Mouse (Mus musculus) midbrain, embryonic 14.5 days (tissue): ENCODE data around the gene Vmn2r1. TPM values are rescaled to one million over a fixed set of nuclear protein-coding genes. Genes with fewer than 3 reads are reported as not detected.

ENCODE experiments used
- ATAC-seq: fragments of 200-750 bp; cut with Nextera tagmentation; 2 replicates; pipeline ENCODE4 v1.8.0; 2017; ENCODE audit warnings: moderate number of reproducible peaks, moderate library complexity; ENCODE audit not compliant: low FRiP score, low TSS enrichment
- DNase-seq: peaks from one replicate; pipeline ENCODE4 v3.0.0-alpha.2; 2015
- H3K27ac ChIP-seq: fragments of 300-500 bp; sonication (generic); replicated peaks from 2 replicates; pipeline ENCODE4 v1.5.1; 2014; ENCODE audit warnings: mild to moderate bottlenecking, low read depth, low read length, moderate library complexity
- H3K27me3 ChIP-seq: fragments of 300-500 bp; sonication (generic); 2 replicates; pipeline ENCODE4 v1.6.1; 2014; ENCODE audit warnings: low read length, control low read depth, mixed read lengths; ENCODE audit not compliant: control insufficient read depth, insufficient read depth
- H3K36me3 ChIP-seq: fragments of 300-500 bp; sonication (generic); 2 replicates; pipeline ENCODE4 v1.6.1; 2014; ENCODE audit warnings: low read length, control low read depth; ENCODE audit not compliant: control insufficient read depth, insufficient read depth
- H3K4me1 ChIP-seq: fragments of 300-500 bp; sonication (generic); 2 replicates; pipeline ENCODE4 v1.6.1; 2014; ENCODE audit warnings: mild to moderate bottlenecking, antibody characterized with exemption, low read length, control low read depth; ENCODE audit not compliant: control insufficient read depth, insufficient read depth
- H3K4me2 ChIP-seq: fragments of 300-500 bp; sonication (generic); 2 replicates; pipeline ENCODE4 v1.6.1; 2014; ENCODE audit warnings: mild to moderate bottlenecking, low read length, moderate library complexity
- H3K4me3 ChIP-seq: fragments of 300-500 bp; sonication (generic); replicated peaks from 2 replicates; pipeline ENCODE4 v1.5.1; 2014; ENCODE audit warnings: low read depth, low read length
- H3K9ac ChIP-seq: fragments of 300-500 bp; sonication (generic); replicated peaks from 2 replicates; pipeline ENCODE4 v1.6.1; 2014; ENCODE audit warnings: mild to moderate bottlenecking, low read length, moderate library complexity
- H3K9me3 ChIP-seq: fragments of 300-500 bp; sonication (generic); 2 replicates; pipeline ENCODE4 v1.6.1; 2016; ENCODE audit warnings: low read length, control low read depth, mixed read lengths; ENCODE audit not compliant: control insufficient read depth
- WGBS: fragments of 180-500 bp; shearing (Covaris S2); extraction: QIAGEN DNeasy Blood & Tissue Kit; methylation state at CpG from one replicate; pipeline ENCODE4 v1.1.7; 2014; 5-methylcytosine and 5-hydroxymethylcytosine counted together
- polyA plus RNA-seq: library from polyadenylated mRNA; unstranded; fragments of >200 nt; fragmentation: Nextera tagmentation; extraction: Ambion mirVana; gene quantifications from 2 replicates; pipeline ENCODE4 v1.2.1, GENCODE M21; 2014

Vmn2r1 gene
- polyA plus RNA-seq, result 0.08 and 0.16 TPM in 2 replicates

DNA sequence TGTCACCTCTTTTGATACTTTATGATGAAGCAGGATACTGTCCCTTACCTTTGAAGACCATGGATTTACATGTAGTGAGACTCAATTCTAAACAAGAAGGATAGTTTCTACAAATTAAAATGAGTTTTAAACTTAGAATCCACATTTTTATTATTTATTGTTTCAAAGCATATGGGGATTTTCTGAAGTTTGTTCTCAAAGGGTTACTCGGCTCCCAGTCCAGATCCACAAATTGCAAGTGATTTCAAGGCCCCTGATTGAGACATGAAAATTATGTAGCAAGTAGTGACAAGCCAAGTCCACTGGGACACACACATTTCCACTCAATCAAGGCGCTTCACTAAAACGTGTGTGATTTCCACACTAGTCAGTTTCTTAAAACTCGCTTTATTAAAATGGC lies at the start of gene Vmn2r1:
TSS of gene Vmn2r1 (plus strand) at position 301 of the 400 bp plus-strand sequence.
- peak; percentile 1 for DNase-seq
- ATAC-seq, result no peak
- no peak within 1 kb of the TSS for H3K4me3 ChIP-seq
- no peaks in the 10 kb centered on the region for H3K4me1 ChIP-seq
- H3K27me3 ChIP-seq, result no peaks in the 10 kb centered on the region
- no peaks in the 10 kb centered on the region for H3K9me3 ChIP-seq
- 76% methylated on average over 4 of the region's 4 CpGs for WGBS
- no peak within 1 kb of the TSS for H3K27ac ChIP-seq
- no peak within 1 kb of the TSS for H3K4me2 ChIP-seq
- H3K36me3 ChIP-seq, result no peaks in the 10 kb centered on the region
- no peak within 1 kb of the TSS for H3K9ac ChIP-seq

DNA sequence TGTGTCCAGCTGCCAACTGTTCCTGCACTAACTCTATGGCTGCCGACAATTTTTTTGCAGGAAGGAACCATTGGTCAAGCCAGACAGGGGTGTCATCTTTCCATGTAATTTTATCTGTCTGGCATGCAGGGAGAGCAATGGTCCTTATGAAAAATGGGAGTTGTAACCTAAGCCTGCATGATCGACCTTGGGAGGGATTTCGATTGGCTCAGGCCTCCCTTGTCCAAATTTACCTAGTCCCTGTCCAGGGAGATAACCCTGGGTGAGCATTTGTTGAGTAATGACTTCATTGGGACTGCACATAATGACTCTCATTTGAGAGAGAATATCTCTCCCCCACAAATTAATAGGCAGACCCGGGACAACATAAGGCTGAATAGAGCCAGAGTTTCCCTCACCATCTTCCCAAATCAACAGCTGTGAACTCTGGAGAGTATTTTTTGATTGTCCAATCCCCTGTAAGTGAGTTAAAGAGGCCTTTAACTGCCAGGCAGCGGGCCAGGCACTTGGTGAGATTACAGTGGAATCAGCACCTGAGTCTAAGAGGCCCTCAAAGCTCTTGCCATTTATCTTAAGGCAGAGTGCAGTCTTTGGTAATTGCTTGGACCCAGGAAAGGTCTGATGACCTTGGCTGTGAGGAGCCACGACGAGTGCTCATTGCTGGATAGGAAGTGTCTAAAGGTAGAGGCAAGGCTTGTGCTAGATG lies 43.1 kb upstream of the Vmn2r1 start:
- Histone ChIP-seq H3K36me3 (no peaks in the 10 kb centered on the region), H3K4me3 (no peak overlapping the region), H3K9me3 (no peaks in the 10 kb centered on the region), H3K4me1 (no peaks in the 10 kb centered on the region), H3K9ac (no peak overlapping the region), H3K4me2 (no peak overlapping the region), H3K27ac (no peak overlapping the region), H3K27me3 (no peaks in the 10 kb centered on the region)
- ATAC-seq (no peak), DNase-seq (no peak)
- WGBS, result 89% methylated on average over 7 of the region's 7 CpGs

DNA sequence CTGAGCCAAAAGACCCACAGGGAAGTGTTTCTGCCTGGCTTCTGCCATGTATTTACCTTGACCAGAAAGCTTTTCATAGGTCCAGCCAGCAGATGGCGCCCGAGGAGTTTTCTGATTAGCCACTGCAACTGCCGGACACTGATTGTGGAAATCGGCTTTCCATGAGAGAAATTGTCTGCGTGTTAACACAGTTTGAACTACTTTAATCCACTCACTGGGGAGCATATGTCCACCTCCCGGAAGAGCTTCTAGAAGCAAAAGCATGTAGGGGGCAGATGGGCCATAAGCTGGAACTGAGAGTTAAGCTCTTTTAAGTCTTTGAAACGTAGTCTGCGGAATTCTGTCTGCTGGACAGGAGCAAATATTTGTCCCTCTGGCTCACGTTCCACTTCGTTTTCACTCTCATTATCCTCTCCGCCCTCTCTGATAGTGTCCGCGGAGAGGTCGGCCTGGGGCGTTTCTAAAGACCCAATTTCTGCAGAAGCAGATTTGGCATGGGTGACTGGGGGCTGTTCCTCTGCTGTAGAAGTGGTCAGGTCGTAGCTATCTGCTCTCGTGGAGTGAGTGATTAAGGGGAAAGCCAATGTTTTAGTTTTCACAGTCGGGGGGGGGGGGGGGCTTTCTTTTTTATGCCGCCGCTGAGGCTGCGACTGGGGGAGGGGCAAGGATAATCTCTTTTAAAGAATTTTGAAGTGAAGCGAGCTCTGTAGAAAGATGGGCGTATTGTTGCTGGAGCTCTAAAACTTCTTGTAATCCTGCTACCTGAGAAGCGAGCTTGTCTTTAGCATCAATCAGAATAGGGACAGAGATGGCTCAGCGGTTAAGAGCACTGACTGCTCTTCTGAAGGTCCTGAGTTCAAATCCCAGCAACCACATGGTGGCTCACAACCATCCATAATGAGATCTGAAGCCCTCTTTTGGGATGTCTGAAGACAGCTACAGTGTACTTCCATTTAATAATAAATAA lies 41.2 kb upstream of the Vmn2r1 start:
- WGBS, result 3% methylated on average over 25 of the region's 25 CpGs
- H3K27ac ChIP-seq, result no peak overlapping the region

DNA sequence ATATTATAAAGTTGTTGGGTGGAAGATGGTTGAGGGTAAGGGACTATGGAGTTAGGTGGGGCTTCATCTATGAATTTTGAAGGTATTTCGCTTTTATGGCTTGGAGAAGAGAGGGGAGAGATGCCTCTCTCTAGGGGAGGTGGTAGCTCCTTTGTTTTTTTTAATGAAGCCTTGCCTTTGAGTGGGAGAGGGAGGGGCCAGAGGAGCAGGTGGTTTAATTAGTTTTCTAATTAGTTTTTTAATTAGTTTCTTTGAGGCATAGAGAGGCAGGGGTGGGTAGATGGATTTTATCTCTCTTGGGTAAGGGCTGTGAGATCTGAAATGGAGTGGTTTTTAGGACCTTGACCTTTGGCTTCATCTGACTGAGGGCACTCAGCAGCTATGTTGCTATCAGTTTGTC lies 31.4 kb downstream of the Vmn2r1 start:
- WGBS, result 85% methylated on average over 1 of the region's 1 CpGs
- Histone ChIP-seq H3K4me1 (no peaks in the 10 kb centered on the region), H3K27me3 (no peaks in the 10 kb centered on the region), H3K36me3 (no peaks in the 10 kb centered on the region), H3K9me3 (no peaks in the 10 kb centered on the region), H3K9ac (no peak overlapping the region), H3K4me2 (no peak overlapping the region), H3K27ac (no peak overlapping the region), H3K4me3 (no peak overlapping the region)
- ATAC-seq (0 out of 2 replicates have a peak, but pooled peaks have one; percentile 32), DNase-seq (no peak)

More for the DNA sequence above, 41.2 kb upstream of the Vmn2r1 start:
- Histone ChIP-seq H3K36me3 (no peaks in the 10 kb centered on the region), H3K4me2 (peak overlapping the region; percentile 54), H3K4me3 (peak overlapping the region; percentile 23), H3K27me3 (no peaks in the 10 kb centered on the region), H3K9me3 (no peaks in the 10 kb centered on the region), H3K4me1 (no peaks in the 10 kb centered on the region), H3K9ac (peak overlapping the region; percentile 6; the same call in 1 of the 2 replicates)
- DNase-seq (peak; percentile 96), ATAC-seq (peak; percentile 84)

DNA sequence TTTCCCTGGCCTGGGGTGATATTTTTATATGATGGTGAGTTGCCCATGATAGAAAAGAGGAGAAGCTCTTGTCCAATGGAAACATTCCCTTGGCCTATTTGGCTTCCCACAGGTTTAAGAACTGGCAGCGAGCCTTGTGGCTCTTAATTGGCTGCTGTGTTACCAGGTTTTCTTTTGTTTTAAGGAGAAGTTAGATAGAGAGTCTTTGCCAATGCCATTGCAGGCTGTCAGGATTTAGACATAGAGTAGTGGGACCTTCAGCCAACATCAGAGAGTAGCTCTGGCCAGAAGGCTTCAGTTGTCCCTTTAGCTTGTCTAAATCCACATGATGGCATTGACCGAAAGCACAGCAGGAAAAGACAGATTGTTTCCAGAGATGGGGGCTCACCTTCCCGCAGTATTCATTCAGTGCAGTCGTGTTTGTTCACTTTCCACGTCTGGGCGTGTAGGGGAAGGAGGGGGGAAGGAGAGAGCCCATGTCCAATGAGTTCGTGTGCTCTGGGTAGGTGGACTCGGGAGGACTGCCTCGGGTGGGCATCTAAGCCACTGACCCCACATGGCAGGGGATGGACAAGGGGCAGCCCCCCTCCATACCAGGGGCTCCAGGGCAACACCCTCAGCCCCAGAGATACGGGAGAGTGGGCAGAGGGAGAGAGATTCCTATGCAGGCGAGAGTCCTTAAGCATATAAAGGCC lies 32.2 kb downstream of the Vmn2r1 start:
- H3K4me2 ChIP-seq, result no peak overlapping the region
- H3K9me3 ChIP-seq, result no peaks in the 10 kb centered on the region
- no peak overlapping the region for H3K9ac ChIP-seq
- H3K36me3 ChIP-seq, result no peaks in the 10 kb centered on the region
- WGBS, result 88% methylated on average over 11 of the region's 11 CpGs
- no peak overlapping the region for H3K4me3 ChIP-seq
- H3K27me3 ChIP-seq, result no peaks in the 10 kb centered on the region
- H3K27ac ChIP-seq, result no peak overlapping the region
- H3K4me1 ChIP-seq, result no peaks in the 10 kb centered on the region
- 0 out of 2 replicates have a peak, but pooled peaks have one; percentile 32 for ATAC-seq
- DNase-seq, result no peak

DNA sequence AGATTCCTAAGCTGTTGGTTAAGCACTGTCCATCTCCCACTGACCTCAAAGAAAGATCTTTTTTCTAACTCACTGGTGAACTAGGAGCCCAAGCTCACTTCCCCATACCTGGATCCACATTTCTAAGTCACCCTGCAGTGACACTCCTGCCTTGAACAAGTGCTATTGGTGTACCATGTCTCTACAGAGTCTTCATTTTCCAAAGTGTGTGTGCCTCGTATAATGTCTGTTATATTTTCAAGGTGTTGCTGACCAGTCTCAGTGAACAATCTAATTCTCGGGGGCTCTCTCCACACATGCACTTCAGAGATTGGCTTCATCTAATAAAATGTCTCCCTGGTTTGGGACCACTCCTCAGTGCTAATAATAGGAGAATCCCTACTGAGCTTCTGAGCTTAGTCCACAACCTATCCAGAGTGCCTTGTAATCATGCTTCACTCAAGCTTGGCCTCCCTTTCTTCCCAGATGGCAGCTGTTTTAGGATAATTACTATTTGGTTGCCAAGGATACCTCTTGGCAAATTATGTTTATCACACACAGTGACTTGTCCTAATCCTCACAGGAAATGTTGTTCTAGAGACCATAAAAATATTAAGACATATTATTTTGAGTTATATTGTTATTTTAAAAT lies 60.6 kb downstream of the Vmn2r1 start, which contains the start of gene Vmn2r2:
TSS of gene Vmn2r2 (minus strand) at position 51 of the 631 bp plus-strand sequence.
- Histone ChIP-seq H3K36me3 (no peaks in the 10 kb centered on the region), H3K9me3 (no peaks in the 10 kb centered on the region), H3K4me3 (no peak within 1 kb of the TSS), H3K9ac (no peak within 1 kb of the TSS), H3K27ac (no peak within 1 kb of the TSS), H3K4me1 (no peaks in the 10 kb centered on the region), H3K4me2 (no peak within 1 kb of the TSS), H3K27me3 (no peaks in the 10 kb centered on the region)
- WGBS, result 75% methylated on average over 2 of the region's 2 CpGs
- DNase-seq (peak; percentile 4), ATAC-seq (0 out of 2 replicates have a peak, but pooled peaks have one; percentile 37)
